Mouse (Mus musculus) adrenal gland, adult 8-10 months (tissue): ENCODE data around the gene Gtpbp4. TPM values are rescaled to one million over a fixed set of nuclear protein-coding genes. Genes with fewer than 3 reads are reported as not detected.
"Not testable (repeated sequence)": the region's sequence is repeated elsewhere in the genome, so short reads cannot be mapped to it uniquely, and the experiment has no call there.

Source experiments
- DNase-seq: peaks from one replicate; pipeline ENCODE4 v3.0.0; 2022
- total RNA-seq, 4 experiments: library from RNA; stranded (reverse); gene quantifications; 2 replicates each; pipeline ENCODE4 v1.2.4; 2022

Gene Gtpbp4
- 10 to 100 TPM; 54.3 to 63.3 (median 58.9) TPM for total RNA-seq

GRCm38 (mm10) chr13:8995990-8996786 is at the start of gene Gtpbp4:
TSS of gene Gtpbp4 (minus strand) at chr13:8996083.
- peak; percentile 96 for DNase-seq

- DNase-seq, result no peak
Measured at GRCm38 (mm10) chr13:9044731-9045130, 48.8 kb upstream of the Gtpbp4 start.

- DNase-seq, result no peak
Measured at GRCm38 (mm10) chr13:9043289-9044049, 47.6 kb upstream of the Gtpbp4 start.

GRCm38 (mm10) chr13:9040626-9041025 is 44.7 kb upstream of the Gtpbp4 start:
- DNase-seq, result no peak

- no peak for DNase-seq
Measured at GRCm38 (mm10) chr13:9031996-9032661, 36.2 kb upstream of the Gtpbp4 start.

GRCm38 (mm10) chr13:9030364-9030763 is 34.5 kb upstream of the Gtpbp4 start:
- no peak for DNase-seq

- DNase-seq, result no peak
Measured at GRCm38 (mm10) chr13:9027251-9027650, 31.4 kb upstream of the Gtpbp4 start.

GRCm38 (mm10) chr13:9022623-9023022 is 26.7 kb upstream of the Gtpbp4 start:
- DNase-seq, result no peak

- peak; percentile 53 for DNase-seq
Measured at GRCm38 (mm10) chr13:9021556-9021955, 25.7 kb upstream of the Gtpbp4 start.

GRCm38 (mm10) chr13:9019713-9020112 is 23.8 kb upstream of the Gtpbp4 start:
- no peak for DNase-seq

- DNase-seq, result no peak
Measured at GRCm38 (mm10) chr13:9018974-9019587, 23.2 kb upstream of the Gtpbp4 start.

GRCm38 (mm10) chr13:9017190-9017589 is 21.3 kb upstream of the Gtpbp4 start:
- DNase-seq, result peak; percentile 47

GRCm38 (mm10) chr13:9014431-9014830 is 18.5 kb upstream of the Gtpbp4 start:
- no peak for DNase-seq

GRCm38 (mm10) chr13:9013483-9013882 is 17.6 kb upstream of the Gtpbp4 start:
- no peak for DNase-seq

- DNase-seq, result no peak
Measured at GRCm38 (mm10) chr13:9011596-9012350, 15.9 kb upstream of the Gtpbp4 start.

GRCm38 (mm10) chr13:9003306-9003705 is 7.4 kb upstream of the Gtpbp4 start:
- DNase-seq, result peak; percentile 31

GRCm38 (mm10) chr13:8999464-8999863 is 3.6 kb upstream of the Gtpbp4 start:
- DNase-seq, result no peak

GRCm38 (mm10) chr13:8997221-8997620 is 1.3 kb upstream of the Gtpbp4 start:
- not testable (repeated sequence) for DNase-seq

GRCm38 (mm10) chr13:8995159-8995989 is 509 bp downstream of the Gtpbp4 start:
- DNase-seq, result no peak

- no peak for DNase-seq
Measured at GRCm38 (mm10) chr13:8992231-8992630, 3.7 kb downstream of the Gtpbp4 start.

- no peak for DNase-seq
Measured at GRCm38 (mm10) chr13:8972972-8973371, 22.9 kb downstream of the Gtpbp4 start.
